Mouse (Mus musculus) MEL (cell line): ENCODE results near the gene Krt18. TPM values are rescaled to one million over a fixed set of nuclear protein-coding genes. Genes with fewer than 3 reads are reported as not detected.

ENCODE experiments used
- DNase-seq: peaks from one replicate; pipeline ENCODE4 v3.0.0; 2011; ENCODE audit warnings: low read depth, low spot score
- H3K27ac ChIP-seq: 2 replicates; pipeline ENCODE4 v1.5.1; 2012; ENCODE audit warnings: low read depth, mild to moderate bottlenecking, control low read depth, low read length, moderate library complexity; ENCODE audit not compliant: control insufficient read depth
- H3K27me3 ChIP-seq, 2 experiments: fragments of 150-350 bp in 1 of 2; sonication (generic) in 1 of 2; 2 replicates each; pipeline ENCODE4 v1.6.1; 2012; ENCODE audit warnings: low read length in 2 of 2, mild to moderate bottlenecking in 2 of 2, improper control_type of control experiment in 1 of 2, moderate library complexity in 1 of 2; ENCODE audit not compliant: insufficient read depth in 2 of 2, control insufficient read depth in 1 of 2
- H3K36me3 ChIP-seq, 2 experiments: 2 replicates each; pipeline ENCODE4 v1.6.1; 2012 to 2014; ENCODE audit warnings: low read length in 2 of 2, improper control_type of control experiment in 1 of 2, inconsistent platforms in 1 of 2, mild to moderate bottlenecking in 1 of 2; ENCODE audit not compliant: insufficient read depth in 2 of 2, control insufficient read depth in 1 of 2
- H3K4me1 ChIP-seq, 2 experiments: fragments of 150-350 bp in 1 of 2; sonication (generic) in 1 of 2; 2 replicates each; pipeline ENCODE4 v1.6.1; 2012; ENCODE audit warnings: low read length in 2 of 2, improper control_type of control experiment in 1 of 2, mild to moderate bottlenecking in 1 of 2; ENCODE audit not compliant: insufficient read depth in 2 of 2, control insufficient read depth in 1 of 2
- H3K4me3 ChIP-seq, 2 experiments: fragments of 150-350 bp in 1 of 2; sonication (generic) in 1 of 2; 2 replicates each; pipeline ENCODE4 v1.5.1; 2012; ENCODE audit warnings: low read depth in 2 of 2, low read length in 2 of 2, mild to moderate bottlenecking in 2 of 2, moderate library complexity in 2 of 2, control low read depth in 1 of 2, improper control_type of control experiment in 1 of 2; ENCODE audit not compliant: control insufficient read depth in 1 of 2, insufficient read depth in 1 of 2
- H3K79me2 ChIP-seq: 2 replicates; pipeline ENCODE4 v1.6.1; 2012; ENCODE audit warnings: mild to moderate bottlenecking, low read length, moderate library complexity; ENCODE audit not compliant: control insufficient read depth, poor library complexity, insufficient read depth
- H3K9ac ChIP-seq: 2 replicates; pipeline ENCODE4 v1.6.1; 2012; ENCODE audit warnings: low read depth, mild to moderate bottlenecking, control low read depth, low read length, moderate library complexity; ENCODE audit not compliant: control insufficient read depth, poor library complexity, severe bottlenecking
- H3K9me3 ChIP-seq: fragments of 150-350 bp; sonication (generic); replicated peaks from 2 replicates; pipeline ENCODE4 v1.6.1; 2012; ENCODE audit warnings: mild to moderate bottlenecking, low read length, improper control_type of control experiment, moderate library complexity; ENCODE audit not compliant: insufficient read depth
- BHLHE40 ChIP-seq: IDR thresholded peaks from 2 replicates; pipeline ENCODE4 v1.6.1; 2012; ENCODE audit warnings: low read depth, mild to moderate bottlenecking, inconsistent platforms, low read length, improper control_type of control experiment, borderline replicate concordance
- CHD1 ChIP-seq: IDR thresholded peaks from 2 replicates; pipeline ENCODE4 v1.6.1; 2012; ENCODE audit warnings: low read depth, mild to moderate bottlenecking, inconsistent platforms, low read length, improper control_type of control experiment
- CHD2 ChIP-seq: IDR thresholded peaks from 2 replicates; pipeline ENCODE4 v1.6.1; 2011; ENCODE audit warnings: low read length, improper control_type of control experiment
- CTCF ChIP-seq, 3 experiments: IDR thresholded peaks in 2 of 3; conservative IDR thresholded peaks in 1 of 3; 2 replicates each; pipeline ENCODE4 v1.5.1; 2011 to 2012; ENCODE audit warnings: low read length in 3 of 3, low read depth in 2 of 3, mild to moderate bottlenecking in 2 of 3, improper control_type of control experiment in 1 of 3, inconsistent platforms in 1 of 3, mixed read lengths in 1 of 3, moderate library complexity in 1 of 3; ENCODE audit not compliant: control insufficient read depth in 1 of 3, insufficient read depth in 1 of 3, poor library complexity in 1 of 3, severe bottlenecking in 1 of 3
- EP300 ChIP-seq, 2 experiments: IDR thresholded peaks; 2 replicates each; pipeline ENCODE4 v1.6.1; 2011; ENCODE audit warnings: improper control_type of control experiment in 2 of 2, low read length in 2 of 2, low read depth in 1 of 2, mild to moderate bottlenecking in 1 of 2
- GATA1 ChIP-seq: IDR thresholded peaks from 2 replicates; pipeline ENCODE4 v1.6.1; 2011; ENCODE audit warnings: low read depth, low read length, improper control_type of control experiment
- HCFC1 ChIP-seq: IDR thresholded peaks from 2 replicates; pipeline ENCODE4 v1.6.1; 2012; ENCODE audit warnings: low read depth, mild to moderate bottlenecking, inconsistent platforms, low read length, improper control_type of control experiment, moderate library complexity
- JUND ChIP-seq: IDR thresholded peaks from 2 replicates; pipeline ENCODE4 v1.6.1; 2011; ENCODE audit warnings: low read depth, mild to moderate bottlenecking, improper control_type of control experiment, low read length
- KAT2A ChIP-seq: conservative IDR thresholded peaks from 2 replicates; pipeline ENCODE4 v1.6.1; 2012; ENCODE audit warnings: low read depth, low read length, improper control_type of control experiment, inconsistent platforms
- MAFK ChIP-seq: IDR thresholded peaks from 2 replicates; pipeline ENCODE4 v1.6.1; 2011; ENCODE audit warnings: low read depth, mild to moderate bottlenecking, low read length, improper control_type of control experiment, borderline replicate concordance
- MAX ChIP-seq: IDR thresholded peaks from 2 replicates; pipeline ENCODE4 v1.6.1; 2011; ENCODE audit warnings: low read length, improper control_type of control experiment
- MAZ ChIP-seq: IDR thresholded peaks from 2 replicates; pipeline ENCODE4 v1.6.1; 2012; ENCODE audit warnings: low read depth, mild to moderate bottlenecking, inconsistent platforms, low read length, improper control_type of control experiment
- MXI1 ChIP-seq: IDR thresholded peaks from 2 replicates; pipeline ENCODE4 v1.6.1; 2011; ENCODE audit warnings: mild to moderate bottlenecking, low read depth, low read length, improper control_type of control experiment
- NRF1 ChIP-seq: IDR thresholded peaks from 2 replicates; pipeline ENCODE4 v1.6.1; 2014; ENCODE audit warnings: low read depth, mild to moderate bottlenecking, inconsistent platforms, low read length, improper control_type of control experiment, moderate library complexity; ENCODE audit not compliant: poor library complexity, insufficient read depth, severe bottlenecking
- POLR2A ChIP-seq, 2 experiments: IDR thresholded peaks; 2 replicates each; pipeline ENCODE4 v1.6.1; 2011 to 2012; ENCODE audit warnings: low read length in 2 of 2, mild to moderate bottlenecking in 2 of 2, control low read depth in 1 of 2, improper control_type of control experiment in 1 of 2, low read depth in 1 of 2, moderate library complexity in 1 of 2; ENCODE audit not compliant: control insufficient read depth in 1 of 2, insufficient read depth in 1 of 2, poor library complexity in 1 of 2
- POLR2AphosphoS2 ChIP-seq: IDR thresholded peaks from 2 replicates; pipeline ENCODE4 v1.6.1; 2011; ENCODE audit warnings: low read length, improper control_type of control experiment
- POLR2AphosphoS5 ChIP-seq: IDR thresholded peaks from 2 replicates; pipeline ENCODE4 v1.6.1; 2012; ENCODE audit warnings: low read depth, borderline replicate concordance, mild to moderate bottlenecking, inconsistent platforms, low read length, moderate library complexity, mixed read lengths
- RCOR1 ChIP-seq: IDR thresholded peaks from 2 replicates; pipeline ENCODE4 v1.6.1; 2012; ENCODE audit warnings: low read depth, mild to moderate bottlenecking, inconsistent platforms, low read length, improper control_type of control experiment
- SMC3 ChIP-seq: IDR thresholded peaks from 2 replicates; pipeline ENCODE4 v1.6.1; 2011; ENCODE audit warnings: low read depth, low read length, improper control_type of control experiment
- TBP ChIP-seq: IDR thresholded peaks from 2 replicates; pipeline ENCODE4 v1.8.0; 2011; ENCODE audit warnings: low read depth, low read length, improper control_type of control experiment
- ZKSCAN1 ChIP-seq: IDR thresholded peaks from 2 replicates; pipeline ENCODE4 v1.6.1; 2012; ENCODE audit warnings: low read depth, mild to moderate bottlenecking, inconsistent platforms, low read length, improper control_type of control experiment, moderate library complexity
- ZNF384 ChIP-seq: IDR thresholded peaks from 2 replicates; pipeline ENCODE4 v1.6.1; 2012; ENCODE audit warnings: low read depth, mild to moderate bottlenecking, inconsistent platforms, low read length, improper control_type of control experiment
- polyA plus RNA-seq, 2 experiments: library from polyadenylated mRNA; stranded (reverse) in 1 of 2; unstranded in 1 of 2; fragments of >175 nt in 1 of 2; fragments of >200 nt in 1 of 2; gene quantifications; 2 replicates each; pipeline versions ENCODE4 v1.2.1 to v1.2.4; 2012; ENCODE audit warnings: low replicate concordance in 2 of 2, low read depth in 1 of 2; ENCODE audit not compliant: insufficient read length in 2 of 2, insufficient read depth in 1 of 2, missing spikeins in 1 of 2
- total RNA-seq: library from RNA; depleted of rRNA; stranded (reverse); fragments of 300-350 nt; gene quantifications from 2 replicates; pipeline ENCODE4 v1.2.3, GENCODE M21; 2012

Krt18 gene
- total and polyA plus RNA-seq, 3 experiments: 0.08 TPM; not detected in 2

GRCm38 (mm10) chr15:102006317-102006716 lies 21.7 kb upstream of the Krt18 start:
- TF ChIP-seq ZKSCAN1 (no peak), MAX (no peak), POLR2AphosphoS5 (no peak), MAFK (no peak), RCOR1 (no peak), KAT2A (no peak), BHLHE40 (no peak), ZNF384 (no peak), TBP (no peak), CHD1 (no peak), GATA1 (no peak), POLR2A (IDR thresholded peaks at IDR 0.05; ENCODE audit: control insufficient read depth in 1 of 2, insufficient read depth in 1 of 2, low read depth in 1 of 2, low read length in 2 of 2, poor library complexity in 1 of 2) (no peak), POLR2AphosphoS2 (no peak), EP300 (IDR thresholded peaks at IDR 0.05; ENCODE audit: low read depth in 1 of 2, low read length in 2 of 2) (no peak), JUND (no peak), HCFC1 (no peak)
- no peak overlapping the region for H3K27ac ChIP-seq
- no peaks in the 10 kb centered on the region for H3K4me1 ChIP-seq
- no peaks in the 10 kb centered on the region for H3K79me2 ChIP-seq
- H3K9ac ChIP-seq: no peak overlapping the region
- peaks cover 0 to 1% of the 10 kb centered on the region in 2 experiments; a peak in 1 of 4 replicates for H3K27me3 ChIP-seq
- H3K9me3 ChIP-seq: no peaks in the 10 kb centered on the region
- no peak overlapping the region for H3K4me3 ChIP-seq
- no peaks in the 10 kb centered on the region for H3K36me3 ChIP-seq
- no peak for DNase-seq

- no peaks in the 10 kb centered on the region for H3K9me3 ChIP-seq
- no peak overlapping the region for H3K4me3 ChIP-seq
- H3K36me3 ChIP-seq: no peaks in the 10 kb centered on the region
- no peak overlapping the region for H3K9ac ChIP-seq
- H3K4me1 ChIP-seq: no peaks in the 10 kb centered on the region
- TF ChIP-seq MAZ (no peak), MXI1 (no peak), POLR2AphosphoS2 (no peak), EP300 (IDR thresholded peaks at IDR 0.05; ENCODE audit: low read depth in 1 of 2, low read length in 2 of 2) (no peak), CHD2 (no peak), ZNF384 (no peak), NRF1 (no peak), CTCF (IDR thresholded peaks at IDR 0.05 in 2 of 3, conservative IDR thresholded peaks at IDR 0.05 in 1 of 3; ENCODE audit: control insufficient read depth in 1 of 3, insufficient read depth in 1 of 3, low read depth in 2 of 3, low read length in 3 of 3, poor library complexity in 1 of 3, severe bottlenecking in 1 of 3) (no peak), SMC3 (no peak), GATA1 (no peak), RCOR1 (no peak), POLR2AphosphoS5 (no peak), CHD1 (no peak), MAX (no peak)
- TF ChIP-seq, all 39 proteins: peak for 0
- DNase-seq: no peak
- Histone ChIP-seq H3K27ac (no peak overlapping the region), H3K79me2 (no peaks in the 10 kb centered on the region), H3K27me3 (peaks cover 0 to 1% of the 10 kb centered on the region in 2 experiments; a peak in 1 of 4 replicates)
Measured at GRCm38 (mm10) chr15:102007097-102008069, 20.6 kb upstream of the Krt18 start.
